Mouse (Mus musculus) C2C12 (cell line): Measurements from ENCODE around the gene Tssk1. TPM values are rescaled to one million over a fixed set of nuclear protein-coding genes. Genes with fewer than 3 reads are reported as not detected.

Experiments
- H3K27me3 ChIP-seq: one replicate; pipeline ENCODE4 v1.6.1; 2011; ENCODE audit not compliant: control insufficient read depth, insufficient read depth, insufficient read length
- H3K36me3 ChIP-seq: one replicate; pipeline ENCODE4 v1.6.1; 2011; ENCODE audit not compliant: control insufficient read depth, insufficient read depth
- H3K4me3 ChIP-seq: one replicate; pipeline ENCODE4 v1.5.1; 2011; ENCODE audit warnings: mild to moderate bottlenecking, control low read depth; ENCODE audit not compliant: poor library complexity, insufficient read depth, severe bottlenecking
- H3K79me2 ChIP-seq: one replicate; pipeline ENCODE4 v1.6.1; 2011; ENCODE audit not compliant: control insufficient read depth, insufficient read depth
- H3K79me3 ChIP-seq: one replicate; pipeline ENCODE4 v1.6.1; 2011; ENCODE audit warnings: low read depth, control low read depth
- H3ac ChIP-seq: one replicate; pipeline ENCODE3; 2011; ENCODE audit warnings: low read depth; ENCODE audit not compliant: control insufficient read depth, insufficient read length
- CEBPB ChIP-seq: IDR thresholded peaks from one replicate; pipeline ENCODE4 v1.6.1; 2011; ENCODE audit warnings: low read depth, mild to moderate bottlenecking, control low read depth, moderate library complexity
- CTCF ChIP-seq: IDR thresholded peaks from one replicate; pipeline ENCODE4 v1.5.1; 2011; ENCODE audit not compliant: control insufficient read depth, insufficient read depth, insufficient read length
- FOSL1 ChIP-seq: IDR thresholded peaks from one replicate; pipeline ENCODE4 v1.8.0; 2011; ENCODE audit warnings: mild to moderate bottlenecking, low read length; ENCODE audit not compliant: poor library complexity, insufficient read depth, severe bottlenecking
- MAX ChIP-seq: IDR thresholded peaks from one replicate; pipeline ENCODE4 v1.6.1; 2011; ENCODE audit warnings: mild to moderate bottlenecking, control low read depth
- MYOD1 ChIP-seq: IDR thresholded peaks from one replicate; pipeline ENCODE4 v1.6.1; 2011; ENCODE audit warnings: low read depth; ENCODE audit not compliant: control insufficient read depth, insufficient read length
- MYOG ChIP-seq: IDR thresholded peaks from one replicate; pipeline ENCODE4 v1.6.1; 2011; ENCODE audit not compliant: control insufficient read depth, insufficient read length; ENCODE audit errors: extremely low read depth
- USF1 ChIP-seq: IDR thresholded peaks from one replicate; pipeline ENCODE4 v1.6.1; 2011; ENCODE audit warnings: low read depth, mild to moderate bottlenecking, control low read depth, moderate library complexity
- polyA plus RNA-seq: library from polyadenylated mRNA; unstranded; fragments of >200 nt; fragmentation: generic; extraction: Trizol; gene quantifications from one replicate; pipeline ENCODE4 v1.2.1, GENCODE M21; 2012; ENCODE audit warnings: missing spikeins

Tssk1 gene
- polyA plus RNA-seq, 1 experiment: 0.05 TPM

GRCm38 (mm10) chr16:17872995-17873394, 21.0 kb upstream of the Tssk1 start:
- no peak overlapping the region for H3K4me3 ChIP-seq
- peaks cover 38% of the 10 kb centered on the region for H3K79me3 ChIP-seq
- H3K36me3 ChIP-seq: peaks cover 34% of the 10 kb centered on the region
- no peaks in the 10 kb centered on the region for H3K27me3 ChIP-seq
- H3K79me2 ChIP-seq: peaks cover 63% of the 10 kb centered on the region
- no peak for TF ChIP-seq MYOG
- TF ChIP-seq CEBPB: no peak
- TF ChIP-seq USF1: no peak
- TF ChIP-seq FOSL1: no peak
- H3ac ChIP-seq: no peak overlapping the region

GRCm38 (mm10) chr16:17875174-17875573, 18.8 kb upstream of the Tssk1 start:
- no peak overlapping the region for H3K4me3 ChIP-seq
- H3ac ChIP-seq: no peak overlapping the region
- peaks cover 78% of the 10 kb centered on the region for H3K79me2 ChIP-seq
- peaks cover 58% of the 10 kb centered on the region for H3K79me3 ChIP-seq
- H3K36me3 ChIP-seq: peaks cover 24% of the 10 kb centered on the region
- TF ChIP-seq MYOG (no peak), FOSL1 (no peak), CTCF (no peak), USF1 (no peak), MAX (no peak), CEBPB (no peak), MYOD1 (no peak)
- no peaks in the 10 kb centered on the region for H3K27me3 ChIP-seq

DNA sequence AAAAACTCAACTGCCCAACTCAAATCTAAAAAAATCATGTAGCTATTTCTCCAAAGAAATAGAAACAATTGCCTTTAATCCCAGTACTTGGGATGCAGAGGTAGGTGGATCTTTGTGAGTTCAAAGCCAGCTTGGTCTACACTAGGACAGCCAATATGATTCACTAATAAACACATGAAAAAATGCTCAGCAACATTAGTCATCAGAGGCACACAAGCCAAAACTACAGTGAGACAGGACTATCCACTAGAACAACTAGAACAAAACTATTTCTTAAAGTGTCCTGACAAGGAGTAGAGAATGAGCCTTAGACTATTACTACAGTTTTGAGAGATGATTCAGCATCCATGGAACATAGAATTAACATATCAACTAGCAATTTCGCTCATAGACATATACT, 17.9 kb upstream of the Tssk1 start:
- H3K36me3 ChIP-seq: peaks cover 17% of the 10 kb centered on the region

GRCm38 (mm10) chr16:17879571-17879970, 14.5 kb upstream of the Tssk1 start:
- H3K4me3 ChIP-seq: no peak overlapping the region
- TF ChIP-seq MYOD1 (no peak), MYOG (no peak), USF1 (no peak), CEBPB (no peak), CTCF (no peak), FOSL1 (no peak), MAX (no peak)
- peaks cover 100% of the 10 kb centered on the region for H3K79me2 ChIP-seq
- H3K27me3 ChIP-seq: no peaks in the 10 kb centered on the region
- H3K79me3 ChIP-seq: peaks cover 88% of the 10 kb centered on the region
- H3K36me3 ChIP-seq: peaks cover 28% of the 10 kb centered on the region
- H3ac ChIP-seq: no peak overlapping the region

More for the DNA sequence above, 17.9 kb upstream of the Tssk1 start:
- Histone ChIP-seq H3K4me3 (no peak overlapping the region), H3ac (no peak overlapping the region), H3K79me2 (peaks cover 87% of the 10 kb centered on the region), H3K27me3 (no peaks in the 10 kb centered on the region), H3K79me3 (peaks cover 67% of the 10 kb centered on the region)
- TF ChIP-seq MAX (no peak), CTCF (no peak), USF1 (no peak), FOSL1 (no peak), MYOG (no peak), CEBPB (no peak), MYOD1 (no peak)

DNA sequence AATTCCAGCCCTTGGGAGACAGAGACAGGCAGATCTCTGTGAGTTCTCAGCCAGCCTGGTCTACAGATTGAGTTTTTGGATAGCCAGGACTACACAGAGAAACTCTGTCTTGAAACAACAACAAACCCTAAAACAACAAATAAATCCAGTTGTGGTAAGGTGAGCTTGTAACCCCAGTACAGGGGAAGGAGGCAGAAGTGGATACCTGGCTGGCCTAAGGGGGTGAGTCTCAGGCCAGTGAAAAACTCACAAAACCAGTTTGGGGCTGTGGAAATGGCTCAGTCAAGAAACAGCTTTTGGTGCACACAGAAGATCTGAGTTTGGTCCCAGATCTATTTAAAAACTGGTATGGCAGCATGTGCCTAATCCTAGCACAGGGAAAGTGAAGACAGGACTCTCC, 11.8 kb upstream of the Tssk1 start:
- Histone ChIP-seq H3K4me3 (no peak overlapping the region), H3K36me3 (peaks cover 22% of the 10 kb centered on the region), H3K27me3 (no peaks in the 10 kb centered on the region), H3K79me2 (peaks cover 100% of the 10 kb centered on the region), H3K79me3 (peaks cover 95% of the 10 kb centered on the region), H3ac (no peak overlapping the region)
- no peak for TF ChIP-seq USF1
- no peak for TF ChIP-seq CEBPB
- no peak for TF ChIP-seq MYOD1
- TF ChIP-seq MAX: no peak
- TF ChIP-seq FOSL1: no peak
- no peak for TF ChIP-seq MYOG
- no peak for TF ChIP-seq CTCF

DNA sequence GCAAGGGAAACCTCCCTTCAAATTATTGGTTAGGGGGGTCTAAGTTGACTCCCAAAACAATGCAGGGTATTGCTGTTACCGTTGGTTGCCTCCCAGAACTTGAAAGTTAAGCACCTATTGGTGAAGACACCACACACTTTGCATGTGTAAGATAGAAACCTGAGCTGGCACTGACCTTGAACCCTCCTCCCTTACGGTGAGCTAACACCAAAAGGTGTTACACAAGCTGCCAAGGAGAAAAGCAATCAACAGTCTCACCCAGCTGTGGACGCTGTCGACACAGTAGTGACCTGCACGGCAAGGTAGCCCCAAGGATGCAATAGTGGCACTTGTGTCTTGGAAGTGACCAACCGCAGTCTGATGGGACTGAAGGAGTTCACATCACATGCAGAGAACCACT, 9.9 kb upstream of the Tssk1 start:
- peaks cover 16% of the 10 kb centered on the region for H3K36me3 ChIP-seq
- TF ChIP-seq FOSL1: no peak
- no peak for TF ChIP-seq CTCF
- no peak for TF ChIP-seq MYOG
- no peak for TF ChIP-seq MYOD1
- TF ChIP-seq MAX: no peak
- no peak for TF ChIP-seq USF1
- TF ChIP-seq CEBPB: no peak
- no peaks in the 10 kb centered on the region for H3K27me3 ChIP-seq

More for the DNA sequence above, 9.9 kb upstream of the Tssk1 start:
- Histone ChIP-seq H3K79me3 (peaks cover 78% of the 10 kb centered on the region), H3K4me3 (no peak overlapping the region), H3K79me2 (peaks cover 99% of the 10 kb centered on the region), H3ac (no peak overlapping the region)
